Mouse (Mus musculus) embryonic facial prominence, embryonic 13.5 days (tissue): ENCODE measurements around the gene Ropn1l. TPM values are rescaled to one million over a fixed set of nuclear protein-coding genes. Genes with fewer than 3 reads are reported as not detected.

Experiments
- ATAC-seq: fragments of 200-750 bp; cut with Nextera tagmentation; 2 replicates; pipeline ENCODE4 v1.8.0; 2017; ENCODE audit warnings: low read depth; ENCODE audit not compliant: insufficient number of reproducible peaks, insufficient read depth, low FRiP score, low TSS enrichment
- H3K27ac ChIP-seq: fragments of 300-500 bp; sonication (generic); 2 replicates; pipeline ENCODE4 v1.5.1; 2015; ENCODE audit warnings: moderate library complexity, mild to moderate bottlenecking, inconsistent platforms
- H3K27me3 ChIP-seq: fragments of 300-500 bp; sonication (generic); 2 replicates; pipeline ENCODE4 v1.6.1; 2015; ENCODE audit warnings: mild to moderate bottlenecking, inconsistent platforms
- H3K36me3 ChIP-seq: fragments of 300-500 bp; sonication (generic); 2 replicates; pipeline ENCODE4 v1.6.1; 2015; ENCODE audit warnings: mild to moderate bottlenecking, inconsistent platforms
- H3K4me1 ChIP-seq: fragments of 300-500 bp; sonication (generic); 2 replicates; pipeline ENCODE4 v1.6.1; 2015; ENCODE audit warnings: inconsistent platforms
- H3K4me2 ChIP-seq: fragments of 300-500 bp; sonication (generic); 2 replicates; pipeline ENCODE4 v1.6.1; 2015; ENCODE audit warnings: moderate library complexity, mild to moderate bottlenecking, inconsistent platforms
- H3K4me3 ChIP-seq: fragments of 300-500 bp; sonication (generic); 2 replicates; pipeline ENCODE4 v1.5.1; 2015; ENCODE audit warnings: mild to moderate bottlenecking, inconsistent platforms
- H3K9ac ChIP-seq: fragments of 300-500 bp; sonication (generic); 2 replicates; pipeline ENCODE4 v1.6.1; 2015; ENCODE audit warnings: mild to moderate bottlenecking, inconsistent platforms
- H3K9me3 ChIP-seq: fragments of 300-500 bp; sonication (generic); 2 replicates; pipeline ENCODE4 v1.6.1; 2016; ENCODE audit warnings: inconsistent platforms
- WGBS: fragments of 180-500 bp; shearing (Covaris S2); methylation state at CpG from one replicate; pipeline ENCODE4 v1.1.7; 2015; ENCODE audit warnings: mixed read lengths; 5-methylcytosine and 5-hydroxymethylcytosine counted together
- polyA plus RNA-seq: library from polyadenylated mRNA; unstranded; fragments of >200 nt; fragmentation: Nextera tagmentation; extraction: Ambion mirVana; gene quantifications from 2 replicates; pipeline ENCODE4 v1.2.1, GENCODE M21; 2015

The Ropn1l gene
- polyA plus RNA-seq, 1 experiment from 2014 or later = 1.5 TPM

DNA sequence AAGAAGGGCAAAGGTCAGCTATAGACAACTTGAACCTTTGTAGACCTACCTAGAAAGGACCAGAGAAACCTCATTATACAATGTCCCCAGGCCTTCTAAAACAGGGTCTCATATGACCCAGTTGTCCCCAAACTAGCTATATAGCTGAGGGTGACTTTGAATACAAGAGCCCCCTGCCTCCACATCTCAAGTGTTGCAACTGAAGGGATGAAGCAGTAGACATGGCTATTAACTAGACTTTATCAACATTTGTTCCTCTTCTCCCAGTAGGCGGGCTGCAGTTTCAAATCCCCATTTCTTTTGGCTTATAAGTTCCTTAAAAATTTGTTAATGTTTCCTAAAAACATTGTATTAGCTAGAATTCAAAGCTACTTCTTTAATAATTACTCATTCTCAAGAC is 13.2 kb upstream of the Ropn1l start:
- 94% methylated on average over 1 of the region's 1 CpGs for WGBS

GRCm38 (mm10) chr15:31466295-31466694 is 12.8 kb upstream of the Ropn1l start:
- Histone ChIP-seq H3K4me1 (no peaks in the 10 kb centered on the region), H3K27me3 (no peaks in the 10 kb centered on the region), H3K9ac (no peak overlapping the region), H3K36me3 (peaks cover 80% of the 10 kb centered on the region), H3K27ac (no peak overlapping the region), H3K4me2 (no peak overlapping the region), H3K9me3 (no peaks in the 10 kb centered on the region), H3K4me3 (no peak overlapping the region)
- no peak for ATAC-seq
- WGBS = 93% methylated on average over 5 of the region's 5 CpGs

More for the DNA sequence above, 13.2 kb upstream of the Ropn1l start:
- no peak overlapping the region for H3K4me3 ChIP-seq
- no peak overlapping the region for H3K9ac ChIP-seq
- peaks cover 76% of the 10 kb centered on the region for H3K36me3 ChIP-seq
- no peaks in the 10 kb centered on the region for H3K27me3 ChIP-seq
- H3K4me1 ChIP-seq = no peaks in the 10 kb centered on the region
- no peak for ATAC-seq
- H3K27ac ChIP-seq = no peak overlapping the region
- H3K9me3 ChIP-seq = no peaks in the 10 kb centered on the region
- H3K4me2 ChIP-seq = no peak overlapping the region

GRCm38 (mm10) chr15:31465806-31466205 is 12.3 kb upstream of the Ropn1l start:
- H3K4me3 ChIP-seq = no peak overlapping the region
- no peak overlapping the region for H3K4me2 ChIP-seq
- H3K9me3 ChIP-seq = no peaks in the 10 kb centered on the region
- no peaks in the 10 kb centered on the region for H3K4me1 ChIP-seq
- H3K27ac ChIP-seq = no peak overlapping the region
- no peaks in the 10 kb centered on the region for H3K27me3 ChIP-seq
- H3K36me3 ChIP-seq = peaks cover 83% of the 10 kb centered on the region
- H3K9ac ChIP-seq = no peak overlapping the region
- no peak for ATAC-seq
- 96% methylated on average over 2 of the region's 2 CpGs for WGBS

GRCm38 (mm10) chr15:31460571-31460970 is 7.0 kb upstream of the Ropn1l start:
- H3K36me3 ChIP-seq = peaks cover 81% of the 10 kb centered on the region
- H3K27me3 ChIP-seq = no peaks in the 10 kb centered on the region
- no peak overlapping the region for H3K4me3 ChIP-seq
- H3K27ac ChIP-seq = no peak overlapping the region
- H3K9ac ChIP-seq = no peak overlapping the region
- no peak overlapping the region for H3K4me2 ChIP-seq
- WGBS = 86% methylated on average over 2 of the region's 2 CpGs
- H3K4me1 ChIP-seq = no peaks in the 10 kb centered on the region
- H3K9me3 ChIP-seq = no peaks in the 10 kb centered on the region
- no peak for ATAC-seq

- no peak overlapping the region for H3K27ac ChIP-seq
These were observed 4.5 kb upstream of the Ropn1l start for GRCm38 (mm10) chr15:31458081-31458480.

DNA sequence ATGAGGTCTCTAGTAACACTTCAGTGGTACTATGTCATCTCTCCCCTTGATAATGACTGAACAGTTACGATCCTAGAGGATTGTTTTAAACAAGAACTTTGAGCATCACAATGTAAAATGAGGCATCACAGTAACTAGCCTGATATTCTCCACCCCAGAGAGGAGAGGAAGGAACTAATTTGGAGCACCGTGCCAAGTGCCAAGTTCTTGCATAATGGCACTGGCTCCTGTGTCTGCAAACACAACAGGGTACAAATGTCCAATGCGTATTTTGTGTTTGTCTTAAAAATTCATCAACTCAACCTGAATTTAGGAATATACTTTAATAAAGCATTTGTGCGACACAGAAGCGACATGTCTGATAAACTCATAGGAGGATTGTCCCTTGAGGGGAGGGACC is 2.8 kb upstream of the Ropn1l start:
- no peak for ATAC-seq
- no peaks in the 10 kb centered on the region for H3K27me3 ChIP-seq
- no peak overlapping the region for H3K27ac ChIP-seq
- WGBS = 92% methylated on average over 5 of the region's 5 CpGs
- 0 out of 2 replicates have a peak, but pooled peaks cover 4% of the 10 kb centered on the region for H3K4me1 ChIP-seq
- H3K4me3 ChIP-seq = no peak overlapping the region
- H3K9ac ChIP-seq = no peak overlapping the region
- H3K36me3 ChIP-seq = peaks cover 42% of the 10 kb centered on the region
- H3K9me3 ChIP-seq = no peaks in the 10 kb centered on the region
- no peak overlapping the region for H3K4me2 ChIP-seq

More at GRCm38 (mm10) chr15:31458081-31458480, 4.5 kb upstream of the Ropn1l start:
- no peaks in the 10 kb centered on the region for H3K4me1 ChIP-seq
- no peak overlapping the region for H3K4me3 ChIP-seq
- no peak for ATAC-seq
- no peaks in the 10 kb centered on the region for H3K9me3 ChIP-seq
- H3K4me2 ChIP-seq = no peak overlapping the region
- peaks cover 59% of the 10 kb centered on the region for H3K36me3 ChIP-seq
- WGBS = 85% methylated on average over 7 of the region's 7 CpGs
- H3K27me3 ChIP-seq = no peaks in the 10 kb centered on the region
- H3K9ac ChIP-seq = no peak overlapping the region

DNA sequence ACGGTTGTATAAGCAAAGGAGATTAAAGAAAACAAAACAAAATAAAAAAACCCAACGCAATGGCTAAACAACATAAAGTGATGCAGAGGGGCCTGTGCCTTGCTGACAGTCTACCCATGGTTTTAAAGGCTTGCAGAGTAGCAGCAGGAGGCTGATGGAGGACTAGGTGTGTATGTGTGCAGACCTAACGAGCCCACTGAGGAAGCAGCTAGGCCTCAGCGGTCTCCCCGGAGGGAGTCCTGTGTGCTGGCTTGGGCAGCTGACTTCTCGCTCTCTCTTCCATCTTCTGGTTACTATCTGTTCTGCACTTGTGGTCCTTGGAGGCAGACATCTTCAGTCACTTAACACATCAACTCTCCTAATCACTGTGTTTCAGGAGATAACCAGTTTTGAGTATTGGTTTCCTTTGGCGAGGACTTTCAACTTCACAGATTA is 1.3 kb upstream of the Ropn1l start:
- ATAC-seq = no peak

DNA sequence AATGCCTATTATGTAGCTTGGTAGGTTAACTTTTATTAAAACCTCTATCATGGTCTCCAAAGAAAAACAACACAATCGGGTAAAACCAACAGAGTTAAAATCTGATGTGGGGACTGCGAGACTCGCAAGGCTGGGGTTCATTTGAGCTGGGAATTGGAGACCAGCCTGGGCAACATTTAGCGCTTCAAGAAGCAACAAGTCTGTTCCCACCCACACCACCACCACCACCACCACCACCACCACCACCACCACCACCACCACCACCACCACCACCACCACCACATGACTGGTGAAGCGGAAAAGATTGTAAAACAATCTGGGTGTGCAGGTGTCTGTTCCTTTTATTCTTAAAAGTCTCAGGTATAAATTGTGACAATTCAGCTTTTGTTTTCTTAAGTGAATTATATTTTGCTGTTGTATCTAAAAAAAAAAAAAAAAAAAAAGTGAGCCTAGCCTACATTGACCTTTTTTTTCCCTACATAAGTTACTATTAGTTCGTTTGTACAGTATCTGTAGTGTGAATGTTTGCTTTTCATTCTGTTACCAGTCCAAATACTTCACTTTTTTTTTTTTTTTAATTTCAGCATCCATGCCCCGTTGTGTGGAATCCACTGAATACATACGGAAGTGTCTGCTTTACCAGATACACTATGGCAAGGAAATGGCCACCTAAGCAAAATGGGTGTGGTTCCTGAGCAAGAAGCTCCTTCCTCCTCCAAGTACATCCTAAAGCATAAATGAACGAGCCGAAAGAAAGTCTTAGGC is 741 bp upstream of the Ropn1l start:
- peak overlapping the region; percentile 65 for H3K4me3 ChIP-seq
- ATAC-seq = no peak
- peaks cover 21% of the 10 kb centered on the region for H3K36me3 ChIP-seq
- 0 out of 2 replicates have a peak, but pooled peaks cover 4% of the 10 kb centered on the region for H3K4me1 ChIP-seq
- H3K9ac ChIP-seq = peak overlapping the region; percentile 78; the same call in 1 of the 2 replicates
- no peaks in the 10 kb centered on the region for H3K9me3 ChIP-seq
- no peaks in the 10 kb centered on the region for H3K27me3 ChIP-seq
- no peak overlapping the region for H3K27ac ChIP-seq
- peak overlapping the region; percentile 78 for H3K4me2 ChIP-seq
- WGBS = 50% methylated on average over 10 of the region's 10 CpGs

More for the DNA sequence above, 1.3 kb upstream of the Ropn1l start:
- 77% methylated on average over 7 of the region's 7 CpGs for WGBS
- no peak overlapping the region for H3K4me2 ChIP-seq
- H3K4me3 ChIP-seq = no peak overlapping the region
- H3K9me3 ChIP-seq = no peaks in the 10 kb centered on the region
- H3K27ac ChIP-seq = no peak overlapping the region
- H3K9ac ChIP-seq = no peak overlapping the region
- 0 out of 2 replicates have a peak, but pooled peaks cover 4% of the 10 kb centered on the region for H3K4me1 ChIP-seq
- peaks cover 27% of the 10 kb centered on the region for H3K36me3 ChIP-seq
- H3K27me3 ChIP-seq = no peaks in the 10 kb centered on the region

GRCm38 (mm10) chr15:31452336-31453097 is 1.0 kb downstream of the Ropn1l start:
- H3K27ac ChIP-seq = no peak overlapping the region
- H3K4me3 ChIP-seq = peak overlapping the region; percentile 65
- 0 out of 2 replicates have a peak, but pooled peaks cover 4% of the 10 kb centered on the region for H3K4me1 ChIP-seq
- peak overlapping the region; percentile 78 for H3K4me2 ChIP-seq
- 0 out of 2 replicates have a peak, but pooled peaks cover 5% of the 10 kb centered on the region for H3K36me3 ChIP-seq
- 53% methylated on average over 18 of the region's 18 CpGs for WGBS
- ATAC-seq = no peak
- H3K9me3 ChIP-seq = no peaks in the 10 kb centered on the region
- H3K27me3 ChIP-seq = no peaks in the 10 kb centered on the region
- H3K9ac ChIP-seq = peak overlapping the region; percentile 78

GRCm38 (mm10) chr15:31449772-31450171 is 3.8 kb downstream of the Ropn1l start:
- Histone ChIP-seq H3K27me3 (no peaks in the 10 kb centered on the region), H3K27ac (no peak overlapping the region), H3K9ac (no peak overlapping the region), H3K9me3 (no peaks in the 10 kb centered on the region), H3K4me1 (0 out of 2 replicates have a peak, but pooled peaks cover 4% of the 10 kb centered on the region), H3K4me3 (no peak overlapping the region), H3K4me2 (no peak overlapping the region), H3K36me3 (no peaks in the 10 kb centered on the region)
- 0 out of 2 replicates have a peak, but pooled peaks have one; percentile 21 for ATAC-seq
- WGBS = 21% methylated on average over 2 of the region's 2 CpGs

- H3K9ac ChIP-seq = no peak overlapping the region
- H3K27me3 ChIP-seq = no peaks in the 10 kb centered on the region
- no peaks in the 10 kb centered on the region for H3K4me1 ChIP-seq
- H3K9me3 ChIP-seq = no peaks in the 10 kb centered on the region
- 0 out of 2 replicates have a peak overlapping the region, but pooled peaks have one; percentile 2 for H3K4me2 ChIP-seq
- ATAC-seq = no peak; the same call in 1 of the 2 replicates
- no peak overlapping the region for H3K4me3 ChIP-seq
- WGBS = 41% methylated on average over 7 of the region's 7 CpGs
- H3K36me3 ChIP-seq = no peaks in the 10 kb centered on the region
- no peak overlapping the region for H3K27ac ChIP-seq
These were observed 6.4 kb downstream of the Ropn1l start for GRCm38 (mm10) chr15:31447121-31447520.
